9 mouse cellular contexts compared by ENCODE assay signal in the genomic region with DNA sequence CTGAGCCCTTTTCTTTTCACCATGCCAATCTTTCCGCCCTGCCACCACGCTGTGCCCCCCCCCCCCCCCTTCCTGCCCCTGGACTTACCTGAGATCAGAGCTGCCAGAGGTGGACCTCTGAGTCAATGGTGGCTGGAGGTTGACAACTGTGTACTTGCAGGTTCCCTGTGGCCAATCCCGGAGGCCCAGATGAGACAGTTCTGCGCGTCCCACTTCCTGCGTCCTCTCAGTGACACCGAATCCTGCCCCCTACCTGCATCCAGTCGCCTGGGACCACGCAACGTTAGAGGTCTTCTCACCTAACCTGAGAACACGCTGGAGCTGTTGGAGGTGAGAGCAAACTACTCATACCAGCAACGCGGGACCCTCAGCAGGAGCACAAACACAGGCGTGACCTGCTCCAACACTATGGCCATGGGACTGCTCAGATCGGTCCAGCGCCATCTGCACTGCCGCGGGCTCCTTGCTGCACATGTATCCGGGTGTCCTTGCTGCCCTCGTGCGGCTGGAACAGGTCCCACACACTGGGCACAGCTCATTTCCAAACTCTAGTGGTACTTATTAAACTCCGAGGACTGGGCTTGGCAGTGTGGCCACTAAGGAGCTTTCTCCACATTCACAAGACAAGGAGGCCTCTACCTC. TPM values are rescaled to one million over a fixed set of nuclear protein-coding genes. Genes with fewer than 3 reads are reported as not detected.
A peak's percentile ranks its signal among the peaks of the same experiment; 100 is the strongest.
DNase-seq lines count a peak whose midpoint lies in the region; ATAC-seq and TF ChIP-seq lines count a peak whose summit lies in the region.
"Had no signal": no experiment of that assay in that cellular context is flagged by ENCODE, and none has a peak within 500 bp of the region (broad histone marks: within the 10 kb centered on the region; RNA-seq: fewer than 3 reads in every experiment).

Gene Olfr658, minus strand, starts transcription at position 465 of the 642 bp plus-strand sequence.

- ATAC-seq in embryonic facial prominence, embryonic 11.5 days (replicated peaks; ENCODE audit: insufficient number of reproducible peaks, low FRiP score, low TSS enrichment, low read depth), result peak; percentile 91
- ATAC-seq in heart, embryonic 14.5 days (ENCODE audit: insufficient number of reproducible peaks, insufficient read depth, low FRiP score, low read depth), result no peak
- ATAC-seq in kidney, embryonic 15.5 days (replicated peaks; ENCODE audit: low FRiP score), result peak; percentile 88
- ATAC-seq in liver, embryonic 11.5 days (replicated peaks; ENCODE audit: low FRiP score), result peak; percentile 74
- peak; percentile 73 for ATAC-seq in midbrain, postnatal 0 days (ENCODE audit: low FRiP score)
- ATAC-seq in stomach, postnatal 0 days (ENCODE audit: low FRiP score, low TSS enrichment), result peak; percentile 80
- ATAC-seq: Patski had no signal

- H3K27me3 ChIP-seq in embryonic facial prominence, embryonic 11.5 days (ENCODE audit: control insufficient read depth, insufficient read depth, low read length), result no peaks in the 10 kb centered on the region
- no peaks in the 10 kb centered on the region for H3K27me3 ChIP-seq in heart, embryonic 14.5 days (ENCODE audit: control insufficient read depth, insufficient read depth, low read length)
- no peaks in the 10 kb centered on the region for H3K27me3 ChIP-seq in kidney, embryonic 15.5 days
- H3K27me3 ChIP-seq in liver, embryonic 11.5 days (replicated peaks; ENCODE audit: control insufficient read depth, insufficient read depth, low read length), result no peaks in the 10 kb centered on the region
- no peaks in the 10 kb centered on the region for H3K27me3 ChIP-seq in midbrain, postnatal 0 days (ENCODE audit: insufficient read depth, low read length)
- H3K27me3 ChIP-seq in stomach, postnatal 0 days (ENCODE audit: control insufficient read depth, insufficient read depth, low read length), result no peaks in the 10 kb centered on the region
- H3K27me3 ChIP-seq: Patski had no signal

- no peaks in the 10 kb centered on the region for H3K4me1 ChIP-seq in embryonic facial prominence, embryonic 11.5 days (ENCODE audit: control insufficient read depth, insufficient read depth, low read length)
- H3K4me1 ChIP-seq in heart, embryonic 14.5 days (ENCODE audit: control insufficient read depth in 2 of 2, insufficient read depth in 2 of 2, low read length in 2 of 2), result no peaks in the 10 kb centered on the region
- H3K4me1 ChIP-seq in kidney, embryonic 15.5 days, result no peaks in the 10 kb centered on the region
- H3K4me1 ChIP-seq in liver, embryonic 11.5 days (replicated peaks; ENCODE audit: control insufficient read depth, insufficient read depth, low read length), result no peaks in the 10 kb centered on the region
- no peaks in the 10 kb centered on the region for H3K4me1 ChIP-seq in midbrain, postnatal 0 days (ENCODE audit: insufficient read depth, low read length)
- H3K4me1 ChIP-seq in stomach, postnatal 0 days (replicated peaks; ENCODE audit: control insufficient read depth, insufficient read depth), result no peaks in the 10 kb centered on the region

- no peak within 1 kb of the TSS for H3K27ac ChIP-seq in embryonic facial prominence, embryonic 11.5 days (replicated peaks; ENCODE audit: low read depth, low read length)
- H3K27ac ChIP-seq in heart, embryonic 14.5 days (replicated peaks in 1 of 2; ENCODE audit: control insufficient read depth in 1 of 2, insufficient read depth in 1 of 2, low read depth in 2 of 2, low read length in 2 of 2), result no peak within 1 kb of the TSS
- no peak within 1 kb of the TSS for H3K27ac ChIP-seq in kidney, embryonic 15.5 days
- H3K27ac ChIP-seq in liver, embryonic 11.5 days (ENCODE audit: low read depth, low read length), result no peak within 1 kb of the TSS
- no peak within 1 kb of the TSS for H3K27ac ChIP-seq in midbrain, postnatal 0 days (ENCODE audit: low read depth, low read length)
- H3K27ac ChIP-seq in stomach, postnatal 0 days (replicated peaks), result no peak within 1 kb of the TSS

- H3K4me2 ChIP-seq in embryonic facial prominence, embryonic 11.5 days (ENCODE audit: low read depth, low read length), result peak within 1 kb of the TSS; percentile 29
- peak within 1 kb of the TSS; percentile 55 for H3K4me2 ChIP-seq in heart, embryonic 14.5 days (ENCODE audit: low read length)
- peak within 1 kb of the TSS; percentile 54 for H3K4me2 ChIP-seq in kidney, embryonic 15.5 days
- peak within 1 kb of the TSS; percentile 54 for H3K4me2 ChIP-seq in liver, embryonic 11.5 days
- H3K4me2 ChIP-seq in midbrain, postnatal 0 days (ENCODE audit: low read depth, low read length, poor library complexity, severe bottlenecking), result peak within 1 kb of the TSS; percentile 39; the same call in 1 of the 2 replicates
- H3K4me2 ChIP-seq in stomach, postnatal 0 days (replicated peaks; ENCODE audit: low read depth), result no peak within 1 kb of the TSS

- H3K4me3 ChIP-seq in embryonic facial prominence, embryonic 11.5 days (ENCODE audit: low read depth, low read length), result peak within 1 kb of the TSS; percentile 15; the same call in 1 of the 2 replicates
- peak within 1 kb of the TSS in 1 of 2 experiments; percentile 8; a peak in 1 of 4 replicates for H3K4me3 ChIP-seq in heart, embryonic 14.5 days (ENCODE audit: control insufficient read depth in 1 of 2, insufficient read depth in 1 of 2, low read depth in 1 of 2, low read length in 2 of 2)
- H3K4me3 ChIP-seq in kidney, embryonic 15.5 days (replicated peaks), result peak within 1 kb of the TSS; percentile 24
- H3K4me3 ChIP-seq in liver, embryonic 11.5 days (ENCODE audit: low read depth, low read length), result no peak within 1 kb of the TSS
- H3K4me3 ChIP-seq in midbrain, postnatal 0 days (ENCODE audit: low read depth, low read length), result peak within 1 kb of the TSS; percentile 18
- H3K4me3 ChIP-seq in stomach, postnatal 0 days (ENCODE audit: low read depth, low read length), result no peak within 1 kb of the TSS

- H3K9ac ChIP-seq in embryonic facial prominence, embryonic 11.5 days (replicated peaks; ENCODE audit: low read length), result no peak within 1 kb of the TSS
- no peak within 1 kb of the TSS for H3K9ac ChIP-seq in heart, embryonic 14.5 days (ENCODE audit: low read length)
- no peak within 1 kb of the TSS for H3K9ac ChIP-seq in kidney, embryonic 15.5 days
- no peak within 1 kb of the TSS for H3K9ac ChIP-seq in liver, embryonic 11.5 days (ENCODE audit: low read depth, low read length)
- H3K9ac ChIP-seq in midbrain, postnatal 0 days (replicated peaks; ENCODE audit: low read length, poor library complexity, severe bottlenecking), result no peak within 1 kb of the TSS
- no peak within 1 kb of the TSS for H3K9ac ChIP-seq in stomach, postnatal 0 days (ENCODE audit: low read length)

- H3K9me3 ChIP-seq in embryonic facial prominence, embryonic 11.5 days (replicated peaks; ENCODE audit: control insufficient read depth, low read length), result no peaks in the 10 kb centered on the region
- no peaks in the 10 kb centered on the region for H3K9me3 ChIP-seq in heart, embryonic 14.5 days (ENCODE audit: control insufficient read depth, low read length)
- no peaks in the 10 kb centered on the region for H3K9me3 ChIP-seq in kidney, embryonic 15.5 days (replicated peaks)
- H3K9me3 ChIP-seq in liver, embryonic 11.5 days (ENCODE audit: control insufficient read depth, low read length), result no peaks in the 10 kb centered on the region
- H3K9me3 ChIP-seq in midbrain, postnatal 0 days (ENCODE audit: low read length), result no peaks in the 10 kb centered on the region
- no peaks in the 10 kb centered on the region for H3K9me3 ChIP-seq in stomach, postnatal 0 days (ENCODE audit: control insufficient read depth, low read length)

- WGBS in embryonic facial prominence, embryonic 11.5 days, result 21% methylated on average over 22 of the region's 22 CpGs
- WGBS in heart, embryonic 14.5 days, result 20% methylated on average over 21 of the region's 22 CpGs
- WGBS in kidney, embryonic 15.5 days, result 28% methylated on average over 22 of the region's 22 CpGs
- 20% methylated on average over 21 of the region's 22 CpGs for WGBS in liver, embryonic 11.5 days
- 29% methylated on average over 21 of the region's 22 CpGs for WGBS in midbrain, postnatal 0 days
- 21% methylated on average over 21 of the region's 22 CpGs for WGBS in stomach, postnatal 0 days

- TF ChIP-seq EP300 in stomach, postnatal 0 days (optimal IDR thresholded peaks at IDR 0.05), result no peak

- peak; percentile 71 for TF ChIP-seq CTCF in midbrain, postnatal 0 days (IDR thresholded peaks at IDR 0.05)
- TF ChIP-seq CTCF in stomach, postnatal 0 days (IDR thresholded peaks at IDR 0.05; ENCODE audit: low read depth), result peak; percentile 69

- DNase-seq in right cerebral cortex, adult 18-20 months, result peak; percentile 18
- no peak for DNase-seq in right cerebral cortex, postnatal 36 days (ENCODE audit: low spot score in 2 of 2)
- DNase-seq in embryonic facial prominence, embryonic 11.5 days (ENCODE audit: low spot score), result peak; percentile 64
- DNase-seq in liver, embryonic 11.5 days (ENCODE audit: low spot score), result peak; percentile 38
- peak; percentile 51 for DNase-seq in midbrain, postnatal 0 days (ENCODE audit: low spot score)
- DNase-seq in stomach, postnatal 0 days (ENCODE audit: low spot score), result peak; percentile 64

- no peaks in the 10 kb centered on the region for H3K36me3 ChIP-seq in embryonic facial prominence, embryonic 11.5 days (replicated peaks; ENCODE audit: control insufficient read depth, insufficient read depth, low read depth, low read length)
- H3K36me3 ChIP-seq in heart, embryonic 14.5 days (ENCODE audit: control insufficient read depth, insufficient read depth, low read length), result no peaks in the 10 kb centered on the region
- no peaks in the 10 kb centered on the region for H3K36me3 ChIP-seq in kidney, embryonic 15.5 days
- no peaks in the 10 kb centered on the region for H3K36me3 ChIP-seq in liver, embryonic 11.5 days (ENCODE audit: control insufficient read depth, insufficient read depth, low read length)
- H3K36me3 ChIP-seq in midbrain, postnatal 0 days (ENCODE audit: insufficient read depth, low read length), result no peaks in the 10 kb centered on the region
- H3K36me3 ChIP-seq in stomach, postnatal 0 days (ENCODE audit: control insufficient read depth, insufficient read depth, low read length), result no peaks in the 10 kb centered on the region

RNA-seq across cellular contexts. Expression of gene Olfr658, which starts in this region (rescaled TPM):
- not detected in 2 replicates for polyA plus RNA-seq in embryonic facial prominence, embryonic 11.5 days (2014; fragmentation: Nextera tagmentation; extraction: Ambion mirVana)
- polyA plus RNA-seq in heart, embryonic 14.5 days (2014; fragmentation: Nextera tagmentation; extraction: Ambion mirVana), result not detected in 2 replicates
- polyA plus RNA-seq in kidney, embryonic 15.5 days (2015; fragmentation: Nextera tagmentation; extraction: Ambion mirVana), result not detected in 2 replicates
- polyA plus RNA-seq in liver, embryonic 11.5 days (2014; fragmentation: Nextera tagmentation; extraction: Ambion mirVana), result not detected in 2 replicates
- total RNA-seq in midbrain, postnatal 0 days (2014; rRNA removed), result 0.05 and 0.42 TPM in 2 replicates
- polyA plus RNA-seq in midbrain, postnatal 0 days (2015; fragmentation: Nextera tagmentation; extraction: Ambion mirVana), result 0.20 and 0.25 TPM in 2 replicates
- polyA plus RNA-seq in stomach, postnatal 0 days (2015; fragmentation: Nextera tagmentation; extraction: Ambion mirVana), result not detected in 2 replicates
- polyA plus RNA-seq: Patski had no signal

Comparison
In these comparisons a context has a peak if more than half of its experiments do, and no peak if none do; other contexts are left out.
1. Peak in DNase-seq, ATAC-seq, H3K4me3 ChIP-seq and H3K4me2 ChIP-seq in embryonic facial prominence, embryonic 11.5 days; RNA of the gene not detected or under 1 TPM.
2. Peak in ATAC-seq, H3K4me3 ChIP-seq and H3K4me2 ChIP-seq in kidney, embryonic 15.5 days; RNA of the gene not detected or under 1 TPM.
3. Peak in DNase-seq, ATAC-seq and H3K4me2 ChIP-seq in liver, embryonic 11.5 days; RNA of the gene not detected or under 1 TPM.
4. Peak in DNase-seq, ATAC-seq, H3K4me3 ChIP-seq and H3K4me2 ChIP-seq in midbrain, postnatal 0 days; RNA of the gene not detected or under 1 TPM.
5. Peak in DNase-seq and ATAC-seq in stomach, postnatal 0 days; RNA of the gene not detected or under 1 TPM.